Mouse (Mus musculus) thymus, adult 2 months (tissue): Measurements from ENCODE around the gene Adam30.

Experiments
- CTCF ChIP-seq: fragments of 200-500 bp; IDR thresholded peaks from 2 replicates; pipeline ENCODE4 v1.5.1; 2012; ENCODE audit warnings: mild to moderate bottlenecking, control low read depth, low read length, moderate library complexity, borderline replicate concordance; ENCODE audit not compliant: control insufficient read depth, poor library complexity, insufficient read depth; ENCODE audit errors: extremely low read depth
- POLR2A ChIP-seq: fragments of 200-500 bp; IDR thresholded peaks from 2 replicates; pipeline ENCODE4 v1.6.1; 2012; ENCODE audit warnings: mild to moderate bottlenecking, low read length, control low read depth, moderate library complexity; ENCODE audit not compliant: control insufficient read depth, poor library complexity, insufficient read depth; ENCODE audit errors: extremely low read depth

GRCm38 (mm10) chr3:98146471-98147410 is 13.7 kb upstream of the Adam30 start:
- TF ChIP-seq CTCF (no peak), POLR2A (no peak)
